Mouse (Mus musculus): ENCODE results near the gene Dapk1. TPM values are rescaled to one million over a fixed set of nuclear protein-coding genes. Genes with fewer than 3 reads are reported as not detected.

Gene Dapk1
- polyA plus RNA-seq, 1 experiment from 2014 or later: 35.3 TPM

Other genes starting within 250 kb of the Dapk1 start
- not detected in 2 replicates for gene BC051665, start 184.4 kb downstream of the Dapk1 start, polyA plus RNA-seq (2014; fragmentation: Nextera tagmentation; extraction: Ambion mirVana)
- gene Ctsll3, start 200.9 kb downstream of the Dapk1 start, polyA plus RNA-seq (2014; fragmentation: Nextera tagmentation; extraction: Ambion mirVana): not detected in 2 replicates

All from hindbrain, embryonic 14.5 days (tissue).